Mouse (Mus musculus) ovary, postnatal 36 days (tissue): ENCODE data around the gene Ostn.
"Not testable (repeated sequence)": the region's sequence is repeated elsewhere in the genome, so short reads cannot be mapped to it uniquely, and the experiment has no call there.

Experiments used
- DNase-seq: peaks from one replicate; pipeline ENCODE4 v3.0.0; 2022; ENCODE audit warnings: low spot score, mixed read lengths

The Ostn gene

GRCm38 (mm10) chr16:27307189-27307588 is at the start of gene Ostn:
Gene Ostn (plus strand): TSS chr16:27307489.
- DNase-seq: not testable (repeated sequence)

DNA sequence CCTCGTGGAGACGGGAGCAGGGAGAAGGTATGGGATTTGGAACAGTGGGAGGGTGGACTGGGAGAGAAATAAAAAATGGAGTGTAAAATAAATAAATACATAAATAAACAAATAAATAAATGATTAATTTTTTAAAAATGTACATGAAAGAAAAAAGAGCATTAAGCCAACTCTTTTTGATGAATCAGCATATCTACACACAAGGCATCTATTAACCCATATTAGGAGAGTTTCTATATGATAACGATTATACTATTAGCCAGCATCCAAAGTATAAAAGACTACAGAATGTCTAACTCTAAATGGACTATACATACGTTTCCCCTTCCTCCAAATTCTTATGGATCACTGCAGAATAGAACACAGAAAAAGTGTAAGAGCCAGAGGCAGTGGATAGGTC is 38.5 kb upstream of the Ostn start:
- no peak for DNase-seq

- DNase-seq: no peak
Measured at GRCm38 (mm10) chr16:27287410-27287809, 19.9 kb upstream of the Ostn start.

GRCm38 (mm10) chr16:27296508-27296907 is 10.8 kb upstream of the Ostn start:
- no peak for DNase-seq

DNA sequence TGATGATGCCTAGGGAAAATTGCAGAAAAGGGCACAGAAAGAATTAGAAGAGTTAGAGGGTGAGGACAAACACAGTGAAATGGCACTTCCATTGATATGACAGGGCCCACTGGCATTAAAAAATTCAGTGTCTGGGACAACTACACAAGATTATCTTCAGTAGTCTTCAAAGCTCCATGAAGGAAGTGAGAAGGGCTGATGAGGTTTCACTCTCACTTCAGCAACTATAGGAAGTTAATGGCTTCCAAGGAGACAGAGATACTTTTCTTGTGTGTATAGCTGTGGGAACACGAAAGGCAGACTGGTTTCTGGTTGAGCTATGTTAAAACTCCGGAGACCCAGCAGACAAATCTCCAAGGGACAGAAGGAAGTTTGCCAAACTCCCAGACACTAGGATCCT is 10.4 kb upstream of the Ostn start:
- DNase-seq: no peak

GRCm38 (mm10) chr16:27319099-27319498 is 11.8 kb downstream of the Ostn start:
- DNase-seq: no peak

DNA sequence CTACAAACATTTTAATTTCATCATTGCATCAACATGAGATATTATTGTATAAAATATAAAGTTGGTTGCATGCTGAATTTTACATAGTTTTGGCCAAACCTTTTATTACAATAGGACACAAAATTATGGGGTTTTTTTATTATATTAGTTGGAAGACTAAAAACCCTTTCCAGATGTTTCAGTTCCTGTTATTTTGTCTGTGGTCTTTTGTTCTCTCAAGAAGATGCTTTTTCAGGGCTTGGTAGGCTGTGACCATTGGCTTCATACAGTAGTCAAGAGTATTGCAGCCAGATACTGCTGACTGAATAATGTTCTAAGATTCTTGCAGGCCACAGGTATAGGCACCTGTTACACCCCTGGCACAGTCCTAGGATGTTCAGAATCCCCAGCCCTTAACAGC is 14.8 kb downstream of the Ostn start:
- DNase-seq: no peak

GRCm38 (mm10) chr16:27326463-27326862 is 19.2 kb downstream of the Ostn start:
- DNase-seq: no peak

GRCm38 (mm10) chr16:27347521-27347920 is 40.2 kb downstream of the Ostn start:
- DNase-seq: no peak

DNA sequence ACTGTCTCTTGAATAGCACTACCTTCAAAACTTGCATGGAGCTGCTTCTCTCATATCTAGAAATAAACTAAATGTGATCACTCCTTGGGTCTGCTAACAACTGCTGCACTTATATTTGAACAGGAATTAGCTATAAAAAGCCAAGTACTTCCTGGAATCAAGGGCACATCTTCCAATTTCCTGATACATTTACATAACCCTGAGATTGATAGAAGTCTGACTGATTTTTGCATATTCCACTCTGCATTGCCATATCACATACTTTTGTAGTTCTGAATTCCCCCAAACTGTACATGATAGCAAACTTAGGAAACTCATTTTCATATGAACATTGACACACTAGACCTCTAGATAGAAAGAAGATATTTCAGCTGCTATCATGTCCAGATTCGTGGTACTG is 41.1 kb downstream of the Ostn start:
- DNase-seq: no peak

- DNase-seq: no peak
Measured at GRCm38 (mm10) chr16:27349235-27349634, 41.9 kb downstream of the Ostn start.

- DNase-seq: no peak
Measured at GRCm38 (mm10) chr16:27349878-27350532, 42.7 kb downstream of the Ostn start.

GRCm38 (mm10) chr16:27354464-27354863 is 47.2 kb downstream of the Ostn start:
- DNase-seq: no peak

DNA sequence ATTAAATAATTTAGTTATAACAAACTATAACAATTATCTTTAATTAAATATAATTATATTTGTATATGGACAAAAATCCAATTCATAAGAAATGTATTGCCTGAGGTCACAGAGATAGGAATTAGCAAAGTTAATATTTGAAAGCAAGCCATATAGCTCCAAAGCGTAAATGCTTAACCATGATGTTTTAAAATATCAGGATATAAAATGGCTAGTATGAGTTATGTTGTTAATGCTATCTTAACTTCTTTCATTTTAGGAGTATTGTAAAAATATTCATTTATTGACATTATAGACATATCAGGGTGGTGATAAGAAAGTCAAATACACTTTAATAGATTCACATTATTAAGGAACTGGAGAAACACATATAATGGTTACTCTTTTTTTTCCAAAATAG is 52.8 kb downstream of the Ostn start:
- DNase-seq: no peak

- no peak for DNase-seq
Measured at GRCm38 (mm10) chr16:27370191-27370590, 62.9 kb downstream of the Ostn start, which contains the start of gene Uts2b. Gene Uts2b (minus strand): TSS chr16:27370239.

GRCm38 (mm10) chr16:27370700-27371099 is 63.4 kb downstream of the Ostn start:
- no peak for DNase-seq

- DNase-seq: no peak
Measured at GRCm38 (mm10) chr16:27374139-27374538, 66.8 kb downstream of the Ostn start.

DNA sequence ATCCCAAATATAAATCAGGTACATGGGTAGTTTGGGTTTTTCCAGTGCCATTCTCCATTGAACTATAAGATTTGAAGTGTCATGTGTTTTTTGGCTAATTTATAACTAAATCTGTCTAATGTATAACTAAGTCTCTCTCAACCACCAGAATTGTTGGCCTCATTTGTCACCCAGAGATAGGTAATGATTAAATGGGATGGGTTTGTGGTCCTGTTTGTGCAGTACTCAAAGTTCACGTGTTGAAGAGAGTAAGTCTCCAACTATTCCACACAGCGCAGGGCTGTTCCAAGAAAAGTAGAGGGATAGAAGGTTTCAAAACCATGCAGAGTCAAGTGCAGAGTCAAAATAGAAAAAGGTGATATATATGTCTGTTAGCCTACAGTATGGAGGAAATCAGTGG is 68.0 kb downstream of the Ostn start:
- no peak for DNase-seq

GRCm38 (mm10) chr16:27376556-27376955 is 69.3 kb downstream of the Ostn start:
- DNase-seq: no peak

GRCm38 (mm10) chr16:27382217-27382616 is 74.9 kb downstream of the Ostn start:
- DNase-seq: no peak

GRCm38 (mm10) chr16:27384893-27385603 is 77.8 kb downstream of the Ostn start:
- DNase-seq: no peak

DNA sequence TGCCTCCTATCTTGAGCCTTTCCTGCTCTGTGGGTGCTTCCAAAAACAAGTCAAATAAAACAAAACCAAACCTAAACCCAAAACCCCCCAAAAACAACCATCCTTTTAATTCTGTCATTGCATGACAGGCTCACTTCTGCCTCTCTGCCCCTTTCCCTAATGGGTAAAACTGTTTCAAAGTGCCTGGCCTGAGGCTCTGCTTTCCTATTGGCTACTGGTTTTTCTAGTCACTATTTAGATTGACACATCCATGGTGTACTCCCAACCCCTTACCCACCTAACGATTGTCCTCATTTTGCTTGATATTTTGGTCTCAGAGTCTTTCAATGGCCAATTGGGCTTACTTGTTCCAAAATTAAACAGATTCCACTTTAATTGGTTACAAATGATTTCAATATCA is 78.4 kb downstream of the Ostn start:
- DNase-seq: no peak

- DNase-seq: no peak
Measured at GRCm38 (mm10) chr16:27386850-27387407, 79.6 kb downstream of the Ostn start.
